Mouse (Mus musculus) CD4-positive, CD25-positive, alpha-beta regulatory T cell, adult 4 months (primary cell): ENCODE measurements at regions not wholly inside any gene's neighbourhood (a gene's known extent, or its start where the extent isn't known, plus 50 kb on each side); places are given as distances from the start of the nearest gene placed in this dataset.

Experiments
- ATAC-seq: one replicate; pipeline ENCODE4 v1.8.0; 2017

GRCm38 (mm10) chr15:67460384-67460783 is 959.7 kb upstream of the Lrrc6 start:
- no peak for ATAC-seq

- ATAC-seq, result peak; percentile 86
Observed at GRCm38 (mm10) chr15:67434284-67434683, 933.6 kb upstream of the Lrrc6 start.

- no peak for ATAC-seq
Observed at GRCm38 (mm10) chr15:67423922-67424321, 923.2 kb upstream of the Lrrc6 start.

GRCm38 (mm10) chr15:67422277-67422953 is 921.7 kb upstream of the Lrrc6 start:
- ATAC-seq, result no peak

DNA sequence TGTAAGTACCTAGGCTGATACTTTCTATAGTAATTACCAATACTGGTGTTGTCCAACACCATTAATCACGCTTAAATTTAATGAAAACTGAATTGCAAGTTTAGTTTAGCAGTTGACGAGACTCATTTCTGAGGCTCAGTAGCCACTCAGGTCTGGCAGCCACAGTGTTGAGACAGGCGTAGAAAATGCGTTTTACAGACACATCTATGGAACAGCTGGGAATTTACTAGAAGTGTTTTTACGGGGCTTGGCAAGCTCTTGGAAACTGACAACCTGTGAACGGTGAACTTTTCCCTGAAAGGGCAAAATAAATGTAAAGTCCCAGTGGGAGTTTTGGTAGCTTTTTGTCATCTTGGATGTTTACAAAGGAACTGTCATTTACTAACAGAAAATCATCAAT is 920.1 kb upstream of the Lrrc6 start:
- ATAC-seq, result no peak

DNA sequence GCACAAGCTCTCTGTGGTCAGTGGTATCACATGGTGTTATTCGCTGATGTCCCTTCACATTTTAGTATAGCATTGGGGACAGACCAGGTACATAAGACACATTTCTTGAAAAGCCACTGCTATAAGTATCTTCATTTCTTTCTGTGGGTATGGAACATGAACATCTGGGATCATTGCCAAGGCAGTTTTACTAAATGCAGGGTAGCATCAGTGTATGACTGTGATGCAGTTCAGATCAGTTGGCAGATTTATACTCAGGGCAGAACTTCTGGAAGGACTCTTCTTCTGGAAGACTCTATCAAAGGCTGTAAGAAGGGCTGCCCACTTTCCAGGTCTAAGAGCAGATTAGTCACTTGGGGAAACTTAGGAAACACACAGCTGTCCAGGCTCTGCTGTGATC is 919.0 kb upstream of the Lrrc6 start:
- ATAC-seq, result no peak

- no peak for ATAC-seq
Observed at GRCm38 (mm10) chr15:67417742-67418163, 917.0 kb upstream of the Lrrc6 start.

GRCm38 (mm10) chr15:67415840-67416239 is 915.1 kb upstream of the Lrrc6 start:
- ATAC-seq, result no peak

- no peak for ATAC-seq
Observed at GRCm38 (mm10) chr15:67414371-67414930, 913.7 kb upstream of the Lrrc6 start.

GRCm38 (mm10) chr15:67413581-67413980 is 912.9 kb upstream of the Lrrc6 start:
- no peak for ATAC-seq

DNA sequence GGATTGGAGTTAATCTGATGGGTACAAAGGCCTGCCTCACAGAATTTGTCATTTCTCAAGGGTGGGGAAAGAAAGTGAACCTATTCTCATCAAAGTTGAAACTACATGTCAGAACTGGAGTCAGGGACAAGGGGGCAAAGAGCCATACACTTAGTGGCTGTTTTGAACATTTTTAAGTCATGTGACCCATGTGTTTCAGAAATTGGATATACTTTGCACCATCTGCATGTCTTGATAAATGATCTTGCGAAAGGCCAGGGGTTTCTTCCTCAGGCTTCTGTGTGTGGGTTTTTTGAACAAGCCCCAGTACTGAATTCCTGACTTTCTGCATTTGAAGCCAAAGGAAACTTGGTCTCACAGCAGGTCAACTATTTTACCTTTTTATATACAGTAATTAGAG is 911.7 kb upstream of the Lrrc6 start:
- no peak for ATAC-seq

DNA sequence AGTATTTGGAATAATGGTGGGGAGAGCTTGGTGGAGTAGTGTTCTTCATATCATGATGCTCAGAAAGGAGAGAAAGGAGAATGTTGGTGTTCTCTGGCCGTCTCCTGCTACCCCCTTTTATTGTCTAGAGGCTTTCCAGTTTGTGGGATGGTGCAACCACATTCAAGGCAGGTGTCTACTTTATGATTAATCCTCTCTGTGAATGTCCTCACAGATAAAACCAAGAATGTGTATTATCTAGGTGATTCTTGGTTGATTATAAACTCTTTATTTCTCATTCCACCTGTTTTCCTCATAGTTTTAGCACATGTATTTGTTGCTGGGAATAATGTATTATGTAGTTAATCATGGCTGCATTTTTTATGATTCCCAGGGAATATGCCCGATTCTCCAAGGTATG is 910.9 kb upstream of the Lrrc6 start:
- no peak for ATAC-seq

- peak; percentile 91 for ATAC-seq
Observed at GRCm38 (mm10) chr15:67410012-67410411, 909.3 kb upstream of the Lrrc6 start.

GRCm38 (mm10) chr15:67408871-67409559 is 908.3 kb upstream of the Lrrc6 start:
- ATAC-seq, result no peak

DNA sequence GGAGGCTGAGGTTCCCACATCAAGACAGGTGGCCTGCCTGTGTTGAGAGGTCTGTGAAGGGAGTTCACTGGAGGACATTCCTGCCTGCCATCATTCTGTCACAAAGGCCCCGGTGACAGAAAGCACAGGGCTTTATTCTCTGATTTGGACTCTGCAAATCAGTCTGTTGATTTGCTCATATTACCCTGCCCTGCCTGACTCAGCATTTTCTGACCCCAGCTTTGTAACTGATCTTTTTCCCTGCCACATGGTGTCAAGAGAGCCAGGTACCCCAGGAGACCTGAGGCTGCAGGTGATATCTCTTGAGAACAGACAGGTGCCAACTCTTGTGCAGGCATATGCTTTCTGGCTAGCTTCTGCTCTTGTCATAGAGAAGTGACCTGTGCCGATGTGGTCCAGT is 906.5 kb upstream of the Lrrc6 start:
- ATAC-seq, result no peak

GRCm38 (mm10) chr15:67405523-67405922 is 904.8 kb upstream of the Lrrc6 start:
- peak; percentile 25 for ATAC-seq

DNA sequence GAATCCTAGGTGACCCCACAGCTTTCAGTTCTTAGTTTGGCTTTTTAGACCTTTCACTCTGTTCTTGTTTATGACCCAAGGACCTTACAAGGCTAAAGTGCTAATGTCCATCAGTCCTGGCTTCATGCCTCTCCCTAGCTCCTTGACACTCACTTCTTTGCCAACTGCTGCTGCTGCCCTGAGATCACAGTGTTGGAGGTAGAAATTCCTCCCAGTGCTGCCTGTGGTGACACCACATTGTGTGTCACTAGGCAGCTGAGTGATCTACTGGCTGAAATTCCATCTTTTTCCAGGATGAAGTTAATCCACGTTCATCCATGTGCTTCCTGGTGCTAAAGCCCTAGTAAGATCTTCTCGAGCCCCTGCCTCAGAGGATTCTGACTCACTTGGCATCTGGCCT is 904.3 kb upstream of the Lrrc6 start:
- no peak for ATAC-seq

- ATAC-seq, result no peak
Observed at GRCm38 (mm10) chr15:67402310-67402709, 901.6 kb upstream of the Lrrc6 start.

DNA sequence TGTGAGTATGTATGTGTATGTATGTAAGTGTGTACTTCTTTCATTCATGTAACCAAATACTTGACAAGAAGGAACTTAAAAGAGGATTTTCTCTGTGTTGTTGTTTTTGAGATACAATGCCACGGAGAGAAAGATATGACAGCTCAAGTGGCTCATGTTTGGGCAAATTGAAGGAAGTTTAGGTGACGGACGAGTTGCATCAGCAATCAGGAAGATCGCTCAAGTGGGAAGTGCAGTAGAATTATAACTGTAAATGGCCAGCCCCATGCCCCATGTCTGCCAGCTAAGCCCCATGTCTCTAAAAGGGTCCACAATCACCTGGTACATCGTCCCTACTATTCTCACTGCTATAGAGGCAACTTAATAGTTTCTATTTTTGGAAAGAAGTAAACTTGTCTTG is 896.6 kb upstream of the Lrrc6 start:
- ATAC-seq, result no peak

GRCm38 (mm10) chr15:67395114-67395513 is 894.4 kb upstream of the Lrrc6 start:
- ATAC-seq, result no peak

DNA sequence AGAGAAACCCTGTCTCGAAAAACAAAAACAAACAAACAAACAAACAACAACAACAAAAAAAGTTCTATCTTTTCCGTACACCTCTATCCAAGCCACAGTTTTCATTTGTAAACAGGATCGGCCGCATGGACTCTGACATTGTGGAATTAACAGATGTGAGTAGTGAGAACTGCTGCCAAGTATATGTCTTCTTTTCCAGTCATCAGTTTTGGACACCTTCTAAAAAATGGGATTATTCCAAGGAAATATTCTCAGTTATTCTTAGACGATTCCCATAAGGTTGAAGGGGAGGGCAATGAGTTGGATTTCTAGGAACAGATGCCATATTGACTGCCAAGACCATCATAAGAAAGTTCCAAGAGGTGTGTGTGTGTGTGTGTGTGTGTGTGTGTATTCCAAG is 891.2 kb upstream of the Lrrc6 start:
- ATAC-seq, result no peak

DNA sequence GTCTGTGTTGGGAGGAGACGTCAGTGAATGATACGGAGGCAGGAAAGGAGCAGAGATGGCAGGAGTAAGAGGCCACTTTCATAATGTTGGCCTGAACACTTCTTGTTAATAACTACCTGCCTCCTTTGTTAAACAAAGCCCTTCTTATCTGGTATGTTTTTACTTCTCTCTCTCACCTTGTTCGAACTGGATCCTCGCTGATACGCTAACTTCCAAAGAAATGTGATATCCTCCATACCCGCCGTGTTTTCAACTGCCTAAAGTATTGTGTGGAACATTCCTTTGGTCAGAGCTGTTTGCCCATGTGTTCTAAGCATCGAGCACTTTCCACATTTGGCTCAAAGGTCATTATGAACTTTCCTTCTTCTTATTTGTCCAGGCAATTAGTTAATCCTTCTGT is 887.8 kb upstream of the Lrrc6 start:
- no peak for ATAC-seq

GRCm38 (mm10) chr15:67386896-67387295 is 886.2 kb upstream of the Lrrc6 start:
- ATAC-seq, result no peak

DNA sequence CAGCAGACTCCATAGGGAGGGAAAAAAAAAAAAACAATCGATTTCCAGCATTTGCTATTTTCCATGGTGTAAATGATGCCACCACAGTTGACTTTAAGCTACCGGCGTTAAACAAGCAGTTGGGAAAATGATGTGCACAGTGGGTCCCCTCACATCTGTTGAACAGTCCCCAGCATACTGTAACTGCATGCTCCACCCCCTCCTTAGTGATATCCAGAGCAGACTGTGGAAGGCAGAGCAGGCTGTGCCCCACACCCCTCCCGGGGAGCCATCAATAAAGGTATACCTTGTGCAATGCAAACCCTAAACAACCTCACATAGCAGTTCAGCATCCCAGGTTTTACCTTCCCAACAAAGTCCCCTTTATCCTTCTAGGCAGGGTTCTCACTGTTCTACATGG is 872.9 kb upstream of the Lrrc6 start:
- ATAC-seq, result no peak
